Mouse (Mus musculus) stomach, embryonic 14.5 days (tissue): ENCODE results near the gene Gm3285. TPM values are rescaled to one million over a fixed set of nuclear protein-coding genes. Genes with fewer than 3 reads are reported as not detected.

Source experiments
- ATAC-seq: fragments of 200-750 bp; cut with Nextera tagmentation; 2 replicates; pipeline ENCODE4 v1.8.0; 2017; ENCODE audit warnings: low read depth, moderate TSS enrichment; ENCODE audit not compliant: insufficient number of reproducible peaks, insufficient read depth, low FRiP score
- H3K27ac ChIP-seq: fragments of 300-500 bp; sonication (generic); 2 replicates; pipeline ENCODE4 v1.5.1; 2014; ENCODE audit warnings: mild to moderate bottlenecking, low read length, moderate library complexity, mixed read lengths
- H3K27me3 ChIP-seq: fragments of 300-500 bp; sonication (generic); 2 replicates; pipeline ENCODE4 v1.6.1; 2014; ENCODE audit warnings: low read length, control low read depth, mixed read lengths; ENCODE audit not compliant: control insufficient read depth, insufficient read depth
- H3K36me3 ChIP-seq: fragments of 300-500 bp; sonication (generic); 2 replicates; pipeline ENCODE4 v1.6.1; 2014; ENCODE audit warnings: mild to moderate bottlenecking, control low read depth, low read length, moderate library complexity, mixed read lengths; ENCODE audit not compliant: control insufficient read depth, insufficient read depth
- H3K4me1 ChIP-seq: fragments of 300-500 bp; sonication (generic); 2 replicates; pipeline ENCODE4 v1.6.1; 2014; ENCODE audit warnings: low read length, control low read depth, mixed read lengths; ENCODE audit not compliant: control insufficient read depth, insufficient read depth
- H3K4me2 ChIP-seq: fragments of 300-500 bp; sonication (generic); replicated peaks from 2 replicates; pipeline ENCODE4 v1.6.1; 2014; ENCODE audit warnings: low read depth, low read length, control low read depth
- H3K4me3 ChIP-seq: fragments of 300-500 bp; sonication (generic); 2 replicates; pipeline ENCODE4 v1.5.1; 2014; ENCODE audit warnings: low read depth, low read length, control low read depth
- H3K9ac ChIP-seq: fragments of 300-500 bp; sonication (generic); replicated peaks from 2 replicates; pipeline ENCODE4 v1.6.1; 2014; ENCODE audit warnings: low read depth, mild to moderate bottlenecking, control low read depth, low read length, moderate library complexity, mixed read lengths
- H3K9me3 ChIP-seq: fragments of 300-500 bp; sonication (generic); 2 replicates; pipeline ENCODE4 v1.6.1; 2016; ENCODE audit warnings: low read depth, low read length, control low read depth; ENCODE audit not compliant: control insufficient read depth
- WGBS: fragments of 180-500 bp; shearing (Covaris S2); extraction: QIAGEN DNeasy Blood & Tissue Kit; methylation state at CpG from one replicate; pipeline ENCODE4 v1.1.7; 2014; 5-methylcytosine and 5-hydroxymethylcytosine counted together
- polyA plus RNA-seq: library from polyadenylated mRNA; unstranded; fragments of >200 nt; fragmentation: Nextera tagmentation; extraction: Ambion mirVana; gene quantifications from 2 replicates; pipeline ENCODE4 v1.2.1, GENCODE M21; 2014

The Gm3285 gene
- not detected in 2 replicates for polyA plus RNA-seq

DNA sequence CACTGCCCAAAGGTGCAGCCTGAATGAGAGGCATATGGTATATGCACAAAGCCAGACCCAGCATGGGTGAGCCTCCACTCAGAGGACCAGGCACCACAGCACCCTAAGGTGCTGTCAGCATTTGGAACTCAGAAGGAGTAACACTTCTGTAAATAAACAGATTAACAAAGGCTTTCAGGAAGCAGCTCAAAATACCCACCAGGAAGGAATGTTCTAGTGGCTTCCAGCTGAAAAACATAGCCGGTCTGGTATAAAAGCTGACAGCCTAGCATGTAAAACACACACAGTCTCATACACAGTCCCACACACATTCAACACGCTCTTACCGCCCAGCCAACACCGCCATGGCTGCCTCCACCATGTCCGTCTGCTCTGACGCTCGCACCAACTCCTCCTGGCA lies at the start of gene Gm3285:
Gene Gm3285 (plus strand): TSS at position 301 of the 400 bp plus-strand sequence.
- ATAC-seq, result no peak
- WGBS, result 48% methylated on average over 7 of the region's 7 CpGs

GRCm38 (mm10) chr10:77814382-77814781 lies 47.4 kb upstream of the Gm3285 start, which contains the start of gene Gm2696:
Gene Gm2696, plus strand, starts transcription at chr10:77814682.
- no peak within 1 kb of the TSS for H3K4me3 ChIP-seq
- WGBS, result 41% methylated on average over 4 of the region's 4 CpGs
- H3K9ac ChIP-seq, result no peak within 1 kb of the TSS
- H3K27me3 ChIP-seq, result no peaks in the 10 kb centered on the region
- ATAC-seq, result no peak
- H3K4me1 ChIP-seq, result no peaks in the 10 kb centered on the region
- H3K27ac ChIP-seq, result no peak within 1 kb of the TSS
- H3K4me2 ChIP-seq, result no peak within 1 kb of the TSS
- H3K36me3 ChIP-seq, result no peaks in the 10 kb centered on the region
- no peaks in the 10 kb centered on the region for H3K9me3 ChIP-seq

More for the DNA sequence above, at the start of gene Gm3285:
- Histone ChIP-seq H3K27ac (no peak within 1 kb of the TSS), H3K36me3 (no peaks in the 10 kb centered on the region), H3K9ac (no peak within 1 kb of the TSS), H3K27me3 (no peaks in the 10 kb centered on the region), H3K4me3 (no peak within 1 kb of the TSS), H3K4me2 (no peak within 1 kb of the TSS), H3K4me1 (0 out of 2 replicates have a peak, but pooled peaks cover 2% of the 10 kb centered on the region), H3K9me3 (no peaks in the 10 kb centered on the region)

DNA sequence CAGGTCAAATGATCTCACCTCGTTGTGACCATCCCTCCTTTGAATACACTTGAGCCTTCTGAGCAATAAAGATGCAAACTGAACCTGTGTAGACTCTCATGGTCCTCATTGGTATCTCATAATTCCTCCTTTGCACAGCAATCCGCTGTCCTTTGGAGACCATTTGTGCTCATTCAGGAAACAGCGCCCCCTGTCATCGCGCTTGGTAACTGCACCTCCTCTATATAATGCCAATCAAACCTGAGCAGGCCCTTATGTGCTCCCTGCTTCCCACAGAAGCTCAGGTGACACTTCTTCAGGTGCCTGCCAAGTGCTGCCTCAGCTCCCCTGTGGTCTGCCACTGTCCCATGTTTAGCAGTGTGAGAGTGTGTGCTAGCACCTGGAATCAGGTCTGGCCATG lies 46.3 kb upstream of the Gm3285 start:
- no peak overlapping the region for H3K4me2 ChIP-seq
- H3K9ac ChIP-seq, result no peak overlapping the region

DNA sequence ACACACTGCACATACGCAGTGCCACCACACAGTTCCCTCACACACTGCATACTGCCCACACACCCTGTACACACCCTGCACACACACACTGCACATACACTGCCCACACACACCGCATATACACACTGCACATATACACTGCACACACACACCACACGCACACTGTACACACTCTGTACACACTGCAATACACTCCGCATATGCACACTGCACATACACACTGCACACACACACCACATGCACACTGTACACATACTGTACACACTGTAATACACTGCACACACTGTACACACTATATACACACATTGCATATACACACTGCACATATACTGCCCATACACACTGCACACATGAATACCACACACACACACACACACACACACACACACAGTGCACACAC lies 43.3 kb upstream of the Gm3285 start:
- Histone ChIP-seq H3K9me3 (no peaks in the 10 kb centered on the region), H3K4me1 (no peaks in the 10 kb centered on the region), H3K27ac (no peak overlapping the region), H3K9ac (no peak overlapping the region), H3K4me2 (no peak overlapping the region), H3K36me3 (no peaks in the 10 kb centered on the region), H3K4me3 (no peak overlapping the region), H3K27me3 (no peaks in the 10 kb centered on the region)
- 93% methylated on average over 4 of the region's 4 CpGs for WGBS
- ATAC-seq, result 0 out of 2 replicates have a peak, but pooled peaks have one; percentile 14

More for the DNA sequence above, 46.3 kb upstream of the Gm3285 start:
- WGBS, result 29% methylated on average over 5 of the region's 5 CpGs
- no peak for ATAC-seq
- Histone ChIP-seq H3K4me1 (no peaks in the 10 kb centered on the region), H3K27me3 (no peaks in the 10 kb centered on the region), H3K27ac (no peak overlapping the region), H3K9me3 (no peaks in the 10 kb centered on the region), H3K36me3 (no peaks in the 10 kb centered on the region), H3K4me3 (no peak overlapping the region)

GRCm38 (mm10) chr10:77819203-77819602 lies 42.6 kb upstream of the Gm3285 start:
- 27% methylated on average over 4 of the region's 4 CpGs for WGBS
- no peak for ATAC-seq
- Histone ChIP-seq H3K27ac (no peak overlapping the region), H3K9me3 (0 out of 2 replicates have a peak, but pooled peaks cover 2% of the 10 kb centered on the region), H3K4me2 (no peak overlapping the region), H3K27me3 (no peaks in the 10 kb centered on the region), H3K36me3 (no peaks in the 10 kb centered on the region), H3K4me1 (no peaks in the 10 kb centered on the region), H3K4me3 (no peak overlapping the region), H3K9ac (no peak overlapping the region)

GRCm38 (mm10) chr10:77826951-77827350 lies 34.8 kb upstream of the Gm3285 start, which contains the start of gene Krtap10-4:
Gene Krtap10-4, minus strand, starts transcription at chr10:77827095.
- Histone ChIP-seq H3K4me2 (no peak within 1 kb of the TSS), H3K27me3 (no peaks in the 10 kb centered on the region), H3K4me3 (no peak within 1 kb of the TSS), H3K4me1 (no peaks in the 10 kb centered on the region), H3K9ac (no peak within 1 kb of the TSS), H3K27ac (no peak within 1 kb of the TSS), H3K36me3 (no peaks in the 10 kb centered on the region), H3K9me3 (0 out of 2 replicates have a peak, but pooled peaks cover 2% of the 10 kb centered on the region)
- WGBS, result 69% methylated on average over 6 of the region's 6 CpGs
- no peak for ATAC-seq

GRCm38 (mm10) chr10:77835647-77836046 lies 26.1 kb upstream of the Gm3285 start, which contains the start of gene Krtap10-10:
Gene Krtap10-10, plus strand, starts transcription at chr10:77835947.
- Histone ChIP-seq H3K36me3 (no peaks in the 10 kb centered on the region), H3K27ac (no peak within 1 kb of the TSS), H3K4me1 (no peaks in the 10 kb centered on the region), H3K9me3 (no peaks in the 10 kb centered on the region), H3K9ac (no peak within 1 kb of the TSS), H3K4me3 (no peak within 1 kb of the TSS), H3K4me2 (no peak within 1 kb of the TSS), H3K27me3 (no peaks in the 10 kb centered on the region)
- 60% methylated on average over 9 of the region's 9 CpGs for WGBS
- ATAC-seq, result no peak

DNA sequence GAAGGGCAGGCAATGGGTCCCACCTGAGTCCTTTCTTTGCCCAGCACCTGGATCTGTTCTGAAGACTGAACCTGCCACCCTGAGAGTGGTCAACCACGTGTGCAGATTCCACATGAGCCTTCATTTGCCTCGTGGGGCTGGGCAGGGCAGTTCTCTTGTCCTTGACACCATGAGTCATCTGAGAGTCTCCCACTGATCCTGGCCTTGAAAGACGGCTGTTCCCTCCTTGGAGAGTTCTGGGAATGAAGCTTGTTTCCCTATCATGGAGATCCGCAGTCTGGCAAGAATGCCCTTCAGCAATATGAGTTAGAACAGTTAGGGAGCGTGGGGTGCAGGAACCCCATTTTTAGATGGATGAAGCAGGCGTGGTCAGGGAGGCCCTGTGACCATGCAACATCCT lies 22.8 kb upstream of the Gm3285 start:
- 79% methylated on average over 6 of the region's 6 CpGs for WGBS
- Histone ChIP-seq H3K4me2 (no peak overlapping the region), H3K27me3 (no peaks in the 10 kb centered on the region), H3K9me3 (peaks cover 6% of the 10 kb centered on the region; the same call in 1 of the 2 replicates), H3K27ac (no peak overlapping the region), H3K9ac (no peak overlapping the region), H3K36me3 (no peaks in the 10 kb centered on the region), H3K4me1 (no peaks in the 10 kb centered on the region), H3K4me3 (no peak overlapping the region)
- no peak for ATAC-seq

DNA sequence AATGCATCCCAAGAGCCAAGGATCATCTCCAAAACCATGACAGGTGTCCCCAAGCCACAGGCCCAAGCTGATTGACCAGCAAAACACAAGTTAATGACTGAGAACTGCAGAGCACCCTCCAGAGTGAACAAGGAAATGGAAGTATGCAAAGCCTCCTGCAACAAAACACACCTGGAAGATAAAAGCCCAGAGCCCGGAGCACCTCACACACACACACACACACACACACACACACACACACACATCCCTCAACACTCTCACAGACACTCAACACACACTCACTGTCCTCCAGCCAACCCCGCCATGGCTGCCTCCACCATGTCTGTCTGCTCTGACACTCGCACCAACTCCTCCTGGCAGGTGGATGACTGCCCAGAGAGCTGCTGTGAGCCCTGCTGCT lies 15.3 kb upstream of the Gm3285 start, which contains the start of gene Gm36176:
Gene Gm36176 (plus strand): TSS at position 301 of the 400 bp plus-strand sequence.
- no peaks in the 10 kb centered on the region for H3K36me3 ChIP-seq
- 61% methylated on average over 3 of the region's 3 CpGs for WGBS
- ATAC-seq, result no peak
- no peaks in the 10 kb centered on the region for H3K4me1 ChIP-seq
- H3K4me2 ChIP-seq, result no peak within 1 kb of the TSS
- H3K4me3 ChIP-seq, result no peak within 1 kb of the TSS
- H3K9me3 ChIP-seq, result peaks cover 6% of the 10 kb centered on the region; the same call in 1 of the 2 replicates
- no peak within 1 kb of the TSS for H3K9ac ChIP-seq
- H3K27ac ChIP-seq, result no peak within 1 kb of the TSS
- no peaks in the 10 kb centered on the region for H3K27me3 ChIP-seq
